18 mouse cellular contexts compared by ENCODE assay signal in the genomic region with DNA sequence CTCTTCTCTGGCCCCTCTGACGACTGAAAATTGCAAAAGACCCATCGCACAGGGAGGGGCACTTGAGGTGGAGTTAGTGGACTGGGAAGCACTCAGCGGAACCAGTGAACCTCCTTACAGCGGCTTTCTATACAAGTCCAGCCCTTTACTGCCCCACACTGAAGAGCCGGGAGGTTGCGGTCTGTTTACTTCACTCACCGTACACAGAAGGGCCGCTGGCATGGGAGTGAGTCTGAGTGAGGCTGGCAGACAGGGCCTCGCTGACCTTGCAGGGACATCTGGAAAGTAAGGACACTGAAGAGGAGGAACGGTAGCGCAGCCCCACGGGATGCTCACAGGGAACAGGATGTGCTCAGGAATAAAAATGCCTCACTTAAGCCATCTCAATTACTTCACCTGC.
A peak's percentile ranks its signal among the peaks of the same experiment; 100 is the strongest.
DNase-seq lines count a peak whose midpoint lies in the region; ATAC-seq and TF ChIP-seq lines count a peak whose summit lies in the region.
"Had no signal": no experiment of that assay in that cellular context is flagged by ENCODE, and none has a peak within 500 bp of the region (broad histone marks: within the 10 kb centered on the region; RNA-seq: fewer than 3 reads in every experiment).

No protein-coding gene starts in this region.

- intact Hi-C loops in heart, postnatal 25 days (cut with DNase I) = loop anchor here (10.0 kb wide), 1 partner anchor 571 kb away; no protein-coding TSS in a partner anchor

- H3K36me3 ChIP-seq in heart, embryonic 13.5 days = no peaks in the 10 kb centered on the region
- no peaks in the 10 kb centered on the region for H3K36me3 ChIP-seq in intestine, embryonic 15.5 days
- no peaks in the 10 kb centered on the region for H3K36me3 ChIP-seq in intestine, embryonic 16.5 days (ENCODE audit: control insufficient read depth, insufficient read depth, low read length)
- H3K36me3 ChIP-seq in lung, postnatal 0 days (ENCODE audit: insufficient read depth, low read length) = no peaks in the 10 kb centered on the region
- H3K36me3 ChIP-seq: embryonic facial prominence, embryonic 15.5 days had no signal

- no peak overlapping the region for H3K4me3 ChIP-seq in heart, embryonic 13.5 days
- no peak overlapping the region for H3K4me3 ChIP-seq in intestine, embryonic 15.5 days (replicated peaks)
- H3K4me3 ChIP-seq in intestine, embryonic 16.5 days (ENCODE audit: low read length) = no peak overlapping the region
- H3K4me3 ChIP-seq in lung, postnatal 0 days (ENCODE audit: low read depth, low read length) = no peak overlapping the region
- H3K4me3 ChIP-seq in lung, adult 2 months (replicated peaks; ENCODE audit: extremely low read depth, low read depth, low read length) = no peak overlapping the region
- H3K4me3 ChIP-seq: embryonic facial prominence, embryonic 15.5 days had no signal

- no peak for TF ChIP-seq POLR2A in lung, adult 2 months (IDR thresholded peaks at IDR 0.05; ENCODE audit: borderline replicate concordance, extremely low read depth, low read depth, low read length)
- TF ChIP-seq POLR2A in brain, embryonic 14.5 days (IDR thresholded peaks at IDR 0.05; ENCODE audit: borderline replicate concordance, extremely low read depth, insufficient read depth, insufficient read length, poor library complexity, severe bottlenecking) = no peak

- H3K9me3 ChIP-seq in heart, embryonic 13.5 days = no peaks in the 10 kb centered on the region
- H3K9me3 ChIP-seq in intestine, embryonic 15.5 days = no peaks in the 10 kb centered on the region
- no peaks in the 10 kb centered on the region for H3K9me3 ChIP-seq in intestine, embryonic 16.5 days (ENCODE audit: control insufficient read depth, low read length)
- no peaks in the 10 kb centered on the region for H3K9me3 ChIP-seq in lung, postnatal 0 days (ENCODE audit: low read length)
- H3K9me3 ChIP-seq: embryonic facial prominence, embryonic 15.5 days had no signal

- H3K9ac ChIP-seq in heart, embryonic 13.5 days = peak overlapping the region; percentile 29; the same call in 1 of the 2 replicates
- H3K9ac ChIP-seq in intestine, embryonic 15.5 days = no peak overlapping the region
- no peak overlapping the region for H3K9ac ChIP-seq in intestine, embryonic 16.5 days (ENCODE audit: low read depth, low read length)
- no peak overlapping the region for H3K9ac ChIP-seq in lung, postnatal 0 days (replicated peaks; ENCODE audit: low read depth)
- H3K9ac ChIP-seq: embryonic facial prominence, embryonic 15.5 days had no signal

- TF ChIP-seq CTCF in lung, postnatal 0 days (IDR thresholded peaks at IDR 0.05) = no peak
- no peak for TF ChIP-seq CTCF in lung, adult 2 months (IDR thresholded peaks at IDR 0.05; ENCODE audit: insufficient read depth, low read length)
- TF ChIP-seq CTCF in brain, embryonic 14.5 days (IDR thresholded peaks at IDR 0.05; ENCODE audit: borderline replicate concordance, extremely low read depth, insufficient read depth, insufficient read length) = no peak

- no peak for TF ChIP-seq EP300 in lung, postnatal 0 days (IDR thresholded peaks at IDR 0.05)

- H3K27me3 ChIP-seq in heart, embryonic 13.5 days (replicated peaks) = no peaks in the 10 kb centered on the region
- H3K27me3 ChIP-seq in intestine, embryonic 15.5 days (replicated peaks) = no peaks in the 10 kb centered on the region
- H3K27me3 ChIP-seq in intestine, embryonic 16.5 days (replicated peaks; ENCODE audit: control insufficient read depth, insufficient read depth, low read length) = no peaks in the 10 kb centered on the region
- no peaks in the 10 kb centered on the region for H3K27me3 ChIP-seq in lung, postnatal 0 days (replicated peaks; ENCODE audit: insufficient read depth, low read length)

- 59% methylated on average over 12 of the region's 12 CpGs for WGBS in heart, embryonic 13.5 days
- 54% methylated on average over 12 of the region's 12 CpGs for WGBS in intestine, embryonic 15.5 days
- 63% methylated on average over 12 of the region's 12 CpGs for WGBS in intestine, embryonic 16.5 days
- 48% methylated on average over 12 of the region's 12 CpGs for WGBS in lung, postnatal 0 days
- WGBS in lung, adult 2 months = 65% methylated on average over 12 of the region's 12 CpGs

- H3K4me1 ChIP-seq in heart, embryonic 13.5 days = peaks cover 29% of the 10 kb centered on the region
- H3K4me1 ChIP-seq in intestine, embryonic 15.5 days (replicated peaks) = no peaks in the 10 kb centered on the region
- no peaks in the 10 kb centered on the region for H3K4me1 ChIP-seq in intestine, embryonic 16.5 days (ENCODE audit: control insufficient read depth, insufficient read depth, low read length)
- peaks cover 9% of the 10 kb centered on the region; the same call in 1 of the 2 replicates for H3K4me1 ChIP-seq in lung, postnatal 0 days (ENCODE audit: insufficient read depth, low read depth, low read length)
- peaks cover 10% of the 10 kb centered on the region for H3K4me1 ChIP-seq in lung, adult 2 months (ENCODE audit: control insufficient read depth, insufficient read depth, low read length)

- peak overlapping the region; percentile 24; the same call in 1 of the 2 replicates for H3K27ac ChIP-seq in heart, embryonic 13.5 days (replicated peaks)
- no peak overlapping the region for H3K27ac ChIP-seq in intestine, embryonic 15.5 days
- H3K27ac ChIP-seq in intestine, embryonic 16.5 days (ENCODE audit: low read length) = no peak overlapping the region
- peak overlapping the region; percentile 27; the same call in 1 of the 2 replicates for H3K27ac ChIP-seq in lung, postnatal 0 days (ENCODE audit: low read length)
- H3K27ac ChIP-seq: embryonic facial prominence, embryonic 15.5 days; hindbrain, postnatal 0 days had no signal

- no peak for DNase-seq in heart, postnatal 25 days (ENCODE audit: low spot score)
- DNase-seq in lung, postnatal 0 days (ENCODE audit: low spot score) = peak; percentile 63
- DNase-seq in lung, adult 2 months = no peak
- peak; percentile 40 for DNase-seq in brain, embryonic 14.5 days (ENCODE audit: low read depth)
- DNase-seq: adrenal gland, postnatal 14 days; cerebellum, adult 11 months; gastrocnemius, postnatal 25 days; kidney, adult 2 months; lung, adult 18-20 months; lung, postnatal 36 days; right cerebral cortex, postnatal 25 days; thymus, postnatal 36 days had no signal

- ATAC-seq in heart, embryonic 13.5 days (ENCODE audit: extremely low read depth, insufficient number of reproducible peaks, low FRiP score, low TSS enrichment) = no peak
- 0 out of 2 replicates have a peak, but pooled peaks have one; percentile 15 for ATAC-seq in intestine, embryonic 15.5 days
- ATAC-seq in intestine, embryonic 16.5 days = no peak
- peak; percentile 30 for ATAC-seq in lung, postnatal 0 days
- ATAC-seq: forebrain, embryonic 16.5 days; hindbrain, postnatal 0 days had no signal

- H3K4me2 ChIP-seq in heart, embryonic 13.5 days = no peak overlapping the region
- H3K4me2 ChIP-seq in intestine, embryonic 15.5 days (replicated peaks) = no peak overlapping the region
- no peak overlapping the region for H3K4me2 ChIP-seq in intestine, embryonic 16.5 days (ENCODE audit: low read depth, low read length)
- H3K4me2 ChIP-seq in lung, postnatal 0 days (replicated peaks; ENCODE audit: low read depth, low read length) = no peak overlapping the region
- H3K4me2 ChIP-seq: embryonic facial prominence, embryonic 15.5 days had no signal

Comparison
In these comparisons a context has a peak if more than half of its experiments do, and no peak if none do; other contexts are left out.
1. ATAC-seq: peak in intestine, embryonic 15.5 days (single experiment) and lung, postnatal 0 days (single experiment); none in heart, embryonic 13.5 days (single experiment) and intestine, embryonic 16.5 days (single experiment).
2. DNase-seq: peak in lung, postnatal 0 days (single experiment) and brain, embryonic 14.5 days (single experiment); none in heart, postnatal 25 days (single experiment) and lung, adult 2 months (single experiment).
3. H3K27ac ChIP-seq: peak in heart, embryonic 13.5 days (single experiment) and lung, postnatal 0 days (single experiment); none in intestine, embryonic 15.5 days (single experiment) and intestine, embryonic 16.5 days (single experiment).